Mouse (Mus musculus) E14TG2a.4 (cell line): Measurements from ENCODE around the gene Dvl1.

Experiments used
- CTCF ChIP-seq: conservative IDR thresholded peaks from 2 replicates; pipeline ENCODE4 v1.5.1; 2014; ENCODE audit warnings: low read length
- NANOG ChIP-seq: IDR thresholded peaks from 2 replicates; pipeline ENCODE4 v1.6.1; 2014; ENCODE audit warnings: borderline replicate concordance, low read length, mixed read lengths

DNA sequence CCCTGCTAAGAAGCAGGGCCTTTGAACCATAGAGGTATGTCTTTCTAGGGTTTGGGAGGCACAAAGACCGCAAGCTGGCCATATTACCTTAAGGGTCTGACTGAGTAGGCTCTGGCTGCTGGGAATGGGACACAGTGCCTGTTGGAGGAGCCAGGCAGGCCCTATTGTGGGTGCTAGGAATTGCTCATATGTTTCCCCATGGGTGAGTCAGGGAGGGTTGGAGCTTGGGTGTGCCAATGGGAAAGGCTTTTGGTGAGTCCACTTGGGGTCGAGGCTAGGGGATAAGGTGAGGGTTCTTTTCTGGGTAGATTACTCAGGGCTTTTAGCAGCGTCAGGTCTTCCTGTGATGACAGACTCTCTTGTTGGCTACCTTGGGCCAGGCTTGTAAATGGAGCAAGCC, 4.2 kb downstream of the Dvl1 start:
- TF ChIP-seq CTCF, result no peak
- no peak for TF ChIP-seq NANOG
